Mouse (Mus musculus) CH12.LX (cell line): ENCODE data around the gene Adpgk.

Source experiments
- EP300 ChIP-seq: IDR thresholded peaks from 2 replicates; pipeline ENCODE4 v1.6.1; 2011; ENCODE audit warnings: low read length, improper control_type of control experiment
- TCF12 ChIP-seq: IDR thresholded peaks from 2 replicates; pipeline ENCODE4 v1.6.1; 2014; ENCODE audit warnings: low read depth, mild to moderate bottlenecking, inconsistent platforms, low read length, improper control_type of control experiment

GRCm38 (mm10) chr9:59280888-59281287, 10.5 kb upstream of the Adpgk start:
- TF ChIP-seq TCF12 (no peak), EP300 (no peak)
